Mouse (Mus musculus): Measurements from ENCODE around the gene Aak1. TPM values are rescaled to one million over a fixed set of nuclear protein-coding genes. Genes with fewer than 3 reads are reported as not detected.
"Not testable (repeated sequence)": the region's sequence is repeated elsewhere in the genome, so short reads cannot be mapped to it uniquely, and the experiment has no call there.

Gene Aak1
- total RNA-seq, 1 experiment from 2014 or later: 14.5 TPM

- no peak for ATAC-seq (replicated peaks; ENCODE audit: insufficient number of reproducible peaks, low FRiP score, low TSS enrichment, poor library complexity, severe bottlenecking)
Observed at GRCm38 (mm10) chr6:86876451-86876850, 27.1 kb downstream of the Aak1 start.

- ATAC-seq (replicated peaks; ENCODE audit: insufficient number of reproducible peaks, low FRiP score, low TSS enrichment, poor library complexity, severe bottlenecking): not testable (repeated sequence)
Observed at GRCm38 (mm10) chr6:86878656-86879055, 29.3 kb downstream of the Aak1 start.

GRCm38 (mm10) chr6:86879314-86879713, 30.0 kb downstream of the Aak1 start:
- no peak for ATAC-seq (replicated peaks; ENCODE audit: insufficient number of reproducible peaks, low FRiP score, low TSS enrichment, poor library complexity, severe bottlenecking)

DNA sequence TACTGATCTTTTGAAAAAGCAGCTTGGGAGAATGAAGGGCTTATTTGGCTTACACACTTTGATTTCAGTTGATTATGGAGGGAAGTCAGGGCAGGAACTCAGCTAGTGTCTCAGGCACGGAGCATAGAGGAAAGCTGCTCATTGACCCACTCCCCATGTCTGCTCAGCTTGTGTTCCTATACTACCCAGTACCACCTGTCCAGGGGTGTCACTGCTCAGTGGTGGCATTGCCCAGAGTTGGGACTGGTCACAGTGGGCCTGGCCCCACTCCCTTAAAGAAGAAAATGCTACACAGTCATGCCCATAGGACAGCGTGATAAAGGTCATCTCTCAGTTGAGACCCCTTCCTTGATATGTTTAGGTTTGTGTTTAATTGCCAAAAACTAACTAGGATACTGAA, 34.9 kb downstream of the Aak1 start:
- ATAC-seq (replicated peaks; ENCODE audit: insufficient number of reproducible peaks, low FRiP score, low TSS enrichment, poor library complexity, severe bottlenecking): no peak

DNA sequence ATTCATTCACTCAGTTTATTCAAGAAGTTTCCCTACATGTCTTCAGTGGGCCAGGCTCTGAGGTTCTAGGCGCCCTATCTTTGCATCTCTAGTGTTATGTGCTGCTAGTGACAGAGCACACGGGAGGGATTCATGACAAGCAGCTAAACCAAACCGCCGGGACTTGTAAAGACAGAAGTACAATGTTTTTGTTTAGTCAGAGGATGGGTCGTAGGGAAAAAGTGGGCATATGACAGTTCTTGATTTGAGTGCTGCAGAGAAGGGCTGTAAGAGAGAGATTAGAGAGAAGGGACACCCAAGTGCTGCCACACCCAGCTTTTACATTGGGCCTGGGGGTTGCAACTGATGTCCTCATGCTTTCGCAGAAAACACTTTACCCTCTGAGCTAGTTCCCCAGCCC, 35.4 kb downstream of the Aak1 start:
- ATAC-seq (replicated peaks; ENCODE audit: insufficient number of reproducible peaks, low FRiP score, low TSS enrichment, poor library complexity, severe bottlenecking): no peak

- no peak for ATAC-seq (replicated peaks; ENCODE audit: insufficient number of reproducible peaks, low FRiP score, low TSS enrichment, poor library complexity, severe bottlenecking)
Observed at GRCm38 (mm10) chr6:86885816-86886529, 36.7 kb downstream of the Aak1 start.

DNA sequence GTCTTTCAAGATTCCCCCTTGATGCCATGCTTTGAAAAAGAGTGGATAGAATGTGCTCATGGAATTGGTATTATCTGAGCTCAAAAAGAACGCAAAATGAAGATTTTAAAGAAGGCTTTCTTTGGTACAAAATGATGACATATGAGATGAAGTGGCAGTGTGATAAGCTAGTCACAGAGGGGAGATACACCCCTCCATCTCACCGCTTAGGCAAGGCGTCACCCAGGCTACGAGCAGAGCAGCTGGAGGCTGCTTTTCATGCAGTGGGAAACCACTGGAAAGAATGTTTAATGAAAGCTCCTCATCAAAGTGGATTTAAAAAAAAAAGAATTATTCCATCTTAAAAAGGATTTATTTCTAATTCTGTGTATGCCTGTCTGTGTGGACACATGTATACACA, 37.5 kb downstream of the Aak1 start:
- no peak for ATAC-seq (replicated peaks; ENCODE audit: insufficient number of reproducible peaks, low FRiP score, low TSS enrichment, poor library complexity, severe bottlenecking)

- ATAC-seq (replicated peaks; ENCODE audit: insufficient number of reproducible peaks, low FRiP score, low TSS enrichment, poor library complexity, severe bottlenecking): no peak
Observed at GRCm38 (mm10) chr6:86897520-86897919, 48.2 kb downstream of the Aak1 start.

GRCm38 (mm10) chr6:86899053-86899452, 49.7 kb downstream of the Aak1 start:
- ATAC-seq (replicated peaks; ENCODE audit: insufficient number of reproducible peaks, low FRiP score, low TSS enrichment, poor library complexity, severe bottlenecking): no peak

DNA sequence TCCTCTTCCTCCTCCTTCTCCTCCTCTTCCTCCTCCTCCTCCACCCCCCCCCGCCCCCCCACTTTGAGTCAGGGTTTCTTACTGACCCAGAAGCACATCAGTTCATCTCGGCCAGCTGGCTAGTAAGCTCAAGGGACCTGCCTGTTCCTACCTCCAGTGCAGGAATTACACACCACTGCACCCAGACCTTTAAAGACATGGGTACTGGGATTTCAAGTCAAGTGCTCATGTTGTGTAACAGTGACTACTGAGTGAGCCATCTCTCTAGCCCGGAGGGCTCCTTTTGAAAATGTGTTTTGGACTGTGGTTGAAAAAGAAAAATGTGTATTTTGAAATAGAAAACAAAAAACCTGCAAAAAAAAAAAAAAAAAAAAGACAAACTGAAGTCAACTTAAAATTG, 50.6 kb downstream of the Aak1 start:
- no peak for ATAC-seq (replicated peaks; ENCODE audit: insufficient number of reproducible peaks, low FRiP score, low TSS enrichment, poor library complexity, severe bottlenecking)

- ATAC-seq (replicated peaks; ENCODE audit: insufficient number of reproducible peaks, low FRiP score, low TSS enrichment, poor library complexity, severe bottlenecking): no peak
Observed at GRCm38 (mm10) chr6:86900546-86900945, 51.2 kb downstream of the Aak1 start.

GRCm38 (mm10) chr6:86905500-86905899, 56.2 kb downstream of the Aak1 start:
- no peak for ATAC-seq (replicated peaks; ENCODE audit: insufficient number of reproducible peaks, low FRiP score, low TSS enrichment, poor library complexity, severe bottlenecking)

DNA sequence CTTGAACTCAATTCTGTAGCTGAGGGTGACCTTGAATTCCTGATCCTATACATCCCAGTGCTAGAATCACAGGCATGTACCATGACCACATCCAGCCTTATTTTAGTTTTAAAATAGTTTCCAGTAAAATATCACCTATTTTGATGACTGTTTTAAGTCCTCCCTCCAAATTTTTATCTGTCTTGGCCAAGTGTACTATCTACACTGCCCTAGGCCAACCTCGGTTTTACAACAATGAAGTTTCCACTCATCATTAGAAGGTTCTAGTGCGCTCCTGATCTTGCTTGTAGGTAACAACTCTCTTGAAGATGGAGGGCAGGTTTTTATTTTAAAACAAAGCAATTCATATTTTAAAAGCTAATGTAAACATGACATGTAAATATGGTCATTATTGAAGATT, 57.9 kb downstream of the Aak1 start:
- no peak for ATAC-seq (replicated peaks; ENCODE audit: insufficient number of reproducible peaks, low FRiP score, low TSS enrichment, poor library complexity, severe bottlenecking)

DNA sequence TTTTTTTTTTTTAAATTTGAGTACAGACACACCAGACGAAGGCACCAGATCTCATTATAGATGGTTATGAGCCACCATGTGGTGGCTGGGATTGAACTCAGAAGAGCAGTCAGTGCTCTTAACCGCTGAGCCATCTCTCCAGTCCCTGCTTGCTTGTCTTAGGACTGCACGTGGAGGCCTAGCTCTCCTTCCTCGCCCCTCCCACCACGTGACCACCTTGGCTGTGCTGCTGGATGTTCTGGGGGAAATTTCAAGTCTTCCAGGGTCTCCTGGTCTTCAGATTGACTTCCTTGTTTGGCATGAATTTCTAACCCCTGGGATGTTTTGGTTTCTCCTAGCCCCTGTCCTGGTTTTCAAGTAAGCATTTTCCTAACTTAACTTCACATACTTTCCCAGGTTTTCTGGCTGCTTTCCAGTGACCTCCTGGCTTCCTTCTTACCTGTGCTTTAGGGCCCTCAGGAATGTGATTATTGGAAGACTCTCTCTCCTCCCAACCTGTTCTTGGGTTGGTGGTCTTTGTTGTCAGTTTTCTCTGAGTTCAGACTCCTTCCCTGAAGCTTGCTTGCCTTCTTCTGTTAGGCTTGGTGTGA, 59.3 kb downstream of the Aak1 start:
- no peak for ATAC-seq (replicated peaks; ENCODE audit: insufficient number of reproducible peaks, low FRiP score, low TSS enrichment, poor library complexity, severe bottlenecking)

GRCm38 (mm10) chr6:86909881-86910280, 60.6 kb downstream of the Aak1 start:
- no peak for ATAC-seq (replicated peaks; ENCODE audit: insufficient number of reproducible peaks, low FRiP score, low TSS enrichment, poor library complexity, severe bottlenecking)

DNA sequence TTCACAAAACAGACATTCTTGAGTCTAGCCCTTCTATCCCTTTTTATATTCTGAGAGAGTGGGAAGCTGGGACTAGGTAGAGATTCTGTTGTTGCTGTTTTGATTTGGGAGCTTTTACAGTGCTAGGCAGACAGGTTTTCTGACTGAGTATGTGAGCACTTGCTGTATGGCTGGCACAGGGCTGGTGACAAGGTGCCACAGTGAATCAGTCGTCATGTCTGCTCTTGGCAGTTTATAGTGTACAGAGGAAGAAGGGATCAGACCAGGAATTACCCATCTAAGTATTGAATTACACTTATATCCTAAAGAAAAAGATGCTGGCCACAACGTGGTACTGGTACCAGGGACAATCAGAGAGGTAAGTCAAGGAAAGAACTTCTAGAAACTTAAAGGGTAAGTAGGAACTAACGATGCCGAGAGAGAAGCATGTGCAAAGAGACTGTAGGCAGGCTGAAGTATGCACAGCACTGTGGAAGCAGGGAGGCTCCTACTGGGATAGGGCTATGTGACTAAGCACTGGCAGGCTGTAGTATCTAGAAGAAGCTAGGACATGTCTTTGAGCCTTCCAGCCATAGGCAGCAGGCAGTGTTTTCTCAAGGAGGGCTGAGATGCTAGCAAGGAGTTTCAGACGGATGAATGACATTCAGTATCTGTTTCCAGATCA, 67.0 kb downstream of the Aak1 start:
- no peak for ATAC-seq (replicated peaks; ENCODE audit: insufficient number of reproducible peaks, low FRiP score, low TSS enrichment, poor library complexity, severe bottlenecking)

GRCm38 (mm10) chr6:86917231-86917630, 67.9 kb downstream of the Aak1 start:
- no peak for ATAC-seq (replicated peaks; ENCODE audit: insufficient number of reproducible peaks, low FRiP score, low TSS enrichment, poor library complexity, severe bottlenecking)

DNA sequence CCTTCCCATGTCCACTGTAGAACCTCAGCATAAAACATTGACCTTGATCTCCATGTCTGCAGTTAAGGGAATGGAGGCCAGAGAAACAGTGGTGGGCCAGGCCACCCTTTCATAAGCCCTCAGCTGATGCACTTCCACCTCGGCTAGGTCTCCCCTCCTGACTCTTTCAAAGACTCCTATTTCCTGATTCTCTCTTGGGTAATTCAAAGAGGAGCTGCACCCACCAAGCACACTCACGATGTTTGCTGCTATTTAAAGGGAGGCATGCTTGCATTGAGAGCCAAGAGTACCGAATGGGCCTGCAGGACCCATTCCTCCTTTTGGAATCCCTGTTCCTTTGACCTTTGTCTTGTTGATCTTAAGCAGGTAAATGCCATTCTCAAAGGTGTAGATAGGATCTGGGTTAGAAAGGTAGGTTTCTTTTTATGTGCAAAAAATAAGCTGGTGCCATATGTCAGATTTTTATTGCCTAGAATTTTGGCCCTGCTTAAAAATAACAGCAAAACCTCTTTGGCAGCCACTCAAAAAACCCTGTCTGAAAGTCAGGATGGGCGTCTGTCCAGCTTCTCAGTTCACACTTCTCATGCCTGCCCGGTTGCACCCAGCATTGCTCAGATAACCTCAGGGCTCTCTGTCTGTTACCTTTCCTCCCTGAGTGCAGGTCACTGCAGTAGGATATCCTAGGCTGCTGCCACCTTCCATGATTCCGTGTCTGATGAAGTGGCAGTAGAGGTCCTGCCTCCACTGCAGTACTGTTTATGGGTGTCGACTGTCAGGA, 68.9 kb downstream of the Aak1 start:
- no peak for ATAC-seq (replicated peaks; ENCODE audit: insufficient number of reproducible peaks, low FRiP score, low TSS enrichment, poor library complexity, severe bottlenecking)

DNA sequence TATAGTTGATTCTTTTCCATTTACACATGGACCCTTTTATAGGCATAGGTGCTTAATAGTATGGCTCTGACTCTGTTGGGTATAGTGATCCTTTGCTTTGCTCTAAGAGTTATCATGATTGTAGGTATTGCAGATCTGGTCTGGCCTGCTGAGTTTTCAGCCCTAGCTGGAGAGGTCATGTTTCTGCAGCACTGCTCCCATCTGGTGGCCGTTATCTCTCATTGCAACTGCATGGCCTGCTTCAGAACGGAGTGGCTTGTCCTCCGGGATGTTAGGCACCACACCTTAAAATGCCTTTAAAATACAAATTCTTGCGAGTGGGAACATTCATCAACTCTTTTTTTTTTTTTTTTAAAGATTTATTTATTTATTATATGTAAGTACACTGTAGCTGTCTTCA, 72.6 kb downstream of the Aak1 start:
- ATAC-seq (replicated peaks; ENCODE audit: insufficient number of reproducible peaks, low FRiP score, low TSS enrichment, poor library complexity, severe bottlenecking): peak; percentile 86; the same call in 1 of the 2 replicates

Data from monocyte, adult 5-6 weeks (primary cell).